Mouse (Mus musculus) hindbrain, postnatal 0 days (tissue): ENCODE measurements around the gene Txndc9. TPM values are rescaled to one million over a fixed set of nuclear protein-coding genes. Genes with fewer than 3 reads are reported as not detected.

ENCODE experiments used
- ATAC-seq: fragments of 200-750 bp; cut with Nextera tagmentation; 2 replicates; pipeline ENCODE4 v1.8.0; 2017; ENCODE audit warnings: mild to moderate bottlenecking, moderate TSS enrichment, moderate library complexity
- DNase-seq: peaks from one replicate; pipeline ENCODE4 v3.0.0-alpha.2; 2015; ENCODE audit warnings: low spot score
- H3K27ac ChIP-seq: fragments of 300-500 bp; sonication (generic); 2 replicates; pipeline ENCODE4 v1.5.1; 2014; ENCODE audit warnings: mild to moderate bottlenecking
- H3K27me3 ChIP-seq: fragments of 300-500 bp; sonication (generic); 2 replicates; pipeline ENCODE4 v1.6.1; 2014; ENCODE audit warnings: low read length, mixed read lengths; ENCODE audit not compliant: insufficient read depth
- H3K36me3 ChIP-seq: fragments of 300-500 bp; sonication (generic); 2 replicates; pipeline ENCODE4 v1.6.1; 2014; ENCODE audit warnings: low read length, mixed read lengths; ENCODE audit not compliant: insufficient read depth
- H3K4me1 ChIP-seq: fragments of 300-500 bp; sonication (generic); 2 replicates; pipeline ENCODE4 v1.6.1; 2014; ENCODE audit warnings: antibody characterized with exemption, low read length, mixed read lengths; ENCODE audit not compliant: insufficient read depth
- H3K4me2 ChIP-seq: fragments of 300-500 bp; sonication (generic); 2 replicates; pipeline ENCODE4 v1.6.1; 2014; ENCODE audit warnings: low read depth, mild to moderate bottlenecking, low read length, moderate library complexity, mixed read lengths
- H3K4me3 ChIP-seq: fragments of 300-500 bp; sonication (generic); 2 replicates; pipeline ENCODE4 v1.5.1; 2014; ENCODE audit warnings: low read length
- H3K9ac ChIP-seq: fragments of 300-500 bp; sonication (generic); replicated peaks from 2 replicates; pipeline ENCODE4 v1.6.1; 2014; ENCODE audit warnings: mild to moderate bottlenecking, low read length, moderate library complexity, mixed read lengths
- H3K9me3 ChIP-seq: fragments of 300-500 bp; sonication (generic); 2 replicates; pipeline ENCODE4 v1.6.1; 2016; ENCODE audit warnings: low read length, mixed read lengths
- CTCF ChIP-seq: IDR thresholded peaks from 2 replicates; pipeline ENCODE4 v1.5.1; 2016; ENCODE audit warnings: antibody characterized with exemption, control low read depth, low read depth
- WGBS: fragments of 180-500 bp; shearing (Covaris S2); extraction: QIAGEN DNeasy Blood & Tissue Kit; methylation state at CpG from one replicate; pipeline ENCODE4 v1.1.7; 2014; 5-methylcytosine and 5-hydroxymethylcytosine counted together
- polyA plus RNA-seq: library from polyadenylated mRNA; unstranded; fragments of >200 nt; fragmentation: Nextera tagmentation; extraction: Ambion mirVana; gene quantifications from 2 replicates; pipeline ENCODE4 v1.2.1, GENCODE M21; 2015
- total RNA-seq: library from RNA; depleted of rRNA; stranded (reverse); fragments of >200 nt; gene quantifications from 2 replicates; pipeline ENCODE4 v1.2.3, GENCODE M21; 2014; rRNA removed

The Txndc9 gene
- total and polyA plus RNA-seq, 2 experiments from 2014 or later: 22.9 to 114 TPM

- WGBS: 89% methylated on average over 2 of the region's 2 CpGs
- TF ChIP-seq CTCF: no peak
Measured at GRCm38 (mm10) chr1:37958516-37958915, 39.2 kb downstream of the Txndc9 start.

DNA sequence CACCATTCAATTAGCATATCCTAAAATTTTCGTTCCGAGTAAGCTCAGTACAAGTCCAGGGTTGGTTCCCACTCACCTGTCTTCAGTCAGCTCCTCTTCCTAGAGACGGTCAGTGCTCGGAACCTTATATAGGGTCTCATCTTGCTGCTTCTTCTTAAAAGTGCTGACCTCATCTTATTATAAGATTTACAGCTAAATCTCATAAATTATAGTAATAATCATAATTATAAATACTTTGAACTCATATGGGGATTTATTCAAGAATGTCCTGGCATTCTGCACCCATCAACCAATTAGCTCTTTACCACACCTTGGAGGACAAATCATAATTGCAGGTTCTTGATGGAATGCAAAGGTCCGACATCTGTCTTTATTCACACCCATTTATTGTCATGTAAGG, 40.0 kb downstream of the Txndc9 start, which contains the start of gene Lyg1:
Lyg1 (minus strand) TSS at position 101 of the 400 bp plus-strand sequence.
- DNase-seq (no peak), ATAC-seq (no peak)
- no peak within 1 kb of the TSS for H3K4me3 ChIP-seq
- H3K27ac ChIP-seq: no peak within 1 kb of the TSS
- H3K9me3 ChIP-seq: no peaks in the 10 kb centered on the region
- no peaks in the 10 kb centered on the region for H3K4me1 ChIP-seq
- H3K9ac ChIP-seq: no peak within 1 kb of the TSS
- no peak within 1 kb of the TSS for H3K4me2 ChIP-seq
- no peak for TF ChIP-seq CTCF
- no peaks in the 10 kb centered on the region for H3K36me3 ChIP-seq
- WGBS: 87% methylated on average over 5 of the region's 5 CpGs
- no peaks in the 10 kb centered on the region for H3K27me3 ChIP-seq

More at GRCm38 (mm10) chr1:37958516-37958915, 39.2 kb downstream of the Txndc9 start:
- H3K27me3 ChIP-seq: no peaks in the 10 kb centered on the region
- no peak overlapping the region for H3K9ac ChIP-seq
- no peak overlapping the region for H3K4me2 ChIP-seq
- no peaks in the 10 kb centered on the region for H3K4me1 ChIP-seq
- ATAC-seq (no peak), DNase-seq (no peak)
- H3K9me3 ChIP-seq: no peaks in the 10 kb centered on the region
- no peak overlapping the region for H3K27ac ChIP-seq
- no peaks in the 10 kb centered on the region for H3K36me3 ChIP-seq
- H3K4me3 ChIP-seq: no peak overlapping the region

DNA sequence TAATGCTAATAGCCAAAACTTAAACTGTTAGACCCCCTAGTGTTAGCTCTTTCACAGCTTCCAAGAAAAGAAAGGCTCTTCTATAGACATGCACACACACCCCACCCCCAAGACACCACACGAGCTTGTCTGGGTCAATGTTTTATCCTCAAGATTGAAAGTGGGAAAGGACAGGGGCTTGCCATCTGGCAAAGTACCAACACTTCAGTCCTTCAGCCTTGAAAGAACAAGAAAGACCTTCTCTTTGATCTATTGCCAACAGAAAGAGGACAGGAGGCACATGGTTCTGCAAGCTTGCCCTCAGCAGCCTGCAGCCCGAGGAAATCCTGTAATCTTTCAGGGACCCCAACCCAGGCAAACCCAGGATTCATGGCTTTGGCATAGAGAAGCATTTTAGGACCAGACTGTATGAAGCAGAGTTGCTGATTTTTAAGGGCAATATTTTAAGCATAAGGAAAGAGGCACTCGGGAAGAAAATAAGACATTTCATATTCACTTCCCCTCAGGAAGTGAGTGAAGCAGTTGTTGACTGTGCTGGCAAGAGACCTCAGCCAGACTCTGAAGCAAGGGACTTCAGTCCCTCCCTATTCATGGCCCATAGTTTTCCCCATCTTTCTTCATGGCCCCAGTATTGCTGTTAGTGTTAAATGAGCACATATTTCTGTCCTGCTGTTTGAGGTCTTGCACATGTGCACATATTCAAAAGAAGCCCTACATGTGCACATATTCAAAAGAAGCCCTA, 40.8 kb downstream of the Txndc9 start:
- Histone ChIP-seq H3K27ac (no peak overlapping the region), H3K4me2 (no peak overlapping the region), H3K4me1 (no peaks in the 10 kb centered on the region), H3K9ac (no peak overlapping the region), H3K9me3 (no peaks in the 10 kb centered on the region), H3K27me3 (no peaks in the 10 kb centered on the region), H3K36me3 (no peaks in the 10 kb centered on the region), H3K4me3 (no peak overlapping the region)
- 21% methylated on average over 3 of the region's 3 CpGs for WGBS
- DNase-seq (peak; percentile 76), ATAC-seq (peak; percentile 82)
- no peak for TF ChIP-seq CTCF

- WGBS: 90% methylated on average over 2 of the region's 2 CpGs
- no peak for ATAC-seq
Measured at GRCm38 (mm10) chr1:37955251-37955650, 42.4 kb downstream of the Txndc9 start.

DNA sequence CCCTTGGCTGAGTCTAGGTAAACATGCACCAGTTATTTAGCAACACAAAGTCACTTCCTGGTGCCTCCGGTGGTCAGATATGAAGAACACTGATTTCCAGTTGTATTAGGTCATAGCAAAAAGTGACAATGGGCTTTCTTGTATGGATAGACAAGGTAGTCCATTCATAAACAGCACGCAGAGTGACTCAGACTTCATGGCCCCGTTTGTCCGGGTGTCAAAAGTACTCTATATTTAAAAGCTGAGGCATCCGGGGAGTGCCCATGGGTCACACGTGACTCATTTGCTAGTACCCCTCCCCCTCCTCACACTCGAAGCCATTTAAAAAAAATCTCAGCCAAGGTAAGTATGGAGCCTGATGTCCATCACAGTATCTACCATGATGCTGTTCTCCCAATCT, 42.9 kb downstream of the Txndc9 start:
- Histone ChIP-seq H3K9me3 (no peaks in the 10 kb centered on the region), H3K27ac (no peak overlapping the region), H3K4me1 (no peaks in the 10 kb centered on the region), H3K27me3 (no peaks in the 10 kb centered on the region), H3K4me3 (no peak overlapping the region), H3K4me2 (no peak overlapping the region), H3K36me3 (no peaks in the 10 kb centered on the region), H3K9ac (no peak overlapping the region)
- DNase-seq (no peak), ATAC-seq (no peak)
- 84% methylated on average over 7 of the region's 7 CpGs for WGBS
- TF ChIP-seq CTCF: no peak

More at GRCm38 (mm10) chr1:37955251-37955650, 42.4 kb downstream of the Txndc9 start:
- H3K4me2 ChIP-seq: no peak overlapping the region
- no peaks in the 10 kb centered on the region for H3K27me3 ChIP-seq
- H3K4me3 ChIP-seq: no peak overlapping the region
- H3K27ac ChIP-seq: no peak overlapping the region
- no peaks in the 10 kb centered on the region for H3K4me1 ChIP-seq
- DNase-seq: no peak
- TF ChIP-seq CTCF: no peak
- no peaks in the 10 kb centered on the region for H3K36me3 ChIP-seq
- no peaks in the 10 kb centered on the region for H3K9me3 ChIP-seq
- H3K9ac ChIP-seq: no peak overlapping the region

GRCm38 (mm10) chr1:37948906-37949305, 48.8 kb downstream of the Txndc9 start:
- H3K4me3 ChIP-seq: no peak overlapping the region
- no peak overlapping the region for H3K27ac ChIP-seq
- H3K4me2 ChIP-seq: no peak overlapping the region
- H3K9me3 ChIP-seq: no peaks in the 10 kb centered on the region
- TF ChIP-seq CTCF: no peak
- ATAC-seq (no peak), DNase-seq (no peak)
- no peaks in the 10 kb centered on the region for H3K36me3 ChIP-seq
- no peak overlapping the region for H3K9ac ChIP-seq
- 64% methylated on average over 2 of the region's 2 CpGs for WGBS
- H3K4me1 ChIP-seq: no peaks in the 10 kb centered on the region
- no peaks in the 10 kb centered on the region for H3K27me3 ChIP-seq

Other genes with a start within 250 kb of the Txndc9 start
- gene Tsga10, start 131.5 kb downstream of the Txndc9 start, total RNA-seq: 6.6 and 7.0 TPM in 2 replicates
- 8.1 and 8.2 TPM in 2 replicates for gene Tsga10, start 131.5 kb downstream of the Txndc9 start, polyA plus RNA-seq
- gene Lipt1, start 126.2 kb downstream of the Txndc9 start, total RNA-seq: 9.4 and 14.2 TPM in 2 replicates
- 6.4 and 7.0 TPM in 2 replicates for gene Lipt1, start 126.2 kb downstream of the Txndc9 start, polyA plus RNA-seq
- 4.1 and 8.3 TPM in 2 replicates for gene Mitd1, start 107.5 kb downstream of the Txndc9 start, total RNA-seq
- gene Mitd1, start 107.5 kb downstream of the Txndc9 start, polyA plus RNA-seq: 8.2 and 10.1 TPM in 2 replicates
- gene Mrpl30, start 107.4 kb downstream of the Txndc9 start, total RNA-seq: 45.2 and 50.5 TPM in 2 replicates
- 291 and 298 TPM in 2 replicates for gene Mrpl30, start 107.4 kb downstream of the Txndc9 start, polyA plus RNA-seq
- gene Lyg2, start 81.4 kb downstream of the Txndc9 start, total RNA-seq: not detected in 2 replicates
- gene Lyg2, start 81.4 kb downstream of the Txndc9 start, polyA plus RNA-seq: not detected in 2 replicates
- not detected in 2 replicates for gene Lyg1, start 40.1 kb downstream of the Txndc9 start, total RNA-seq
- not detected in 2 replicates for gene Lyg1, start 40.1 kb downstream of the Txndc9 start, polyA plus RNA-seq
- gene Eif5b, start 117 bp upstream of the Txndc9 start, total RNA-seq: 16.2 and 20.7 TPM in 2 replicates
- 18.2 and 21.2 TPM in 2 replicates for gene Eif5b, start 117 bp upstream of the Txndc9 start, polyA plus RNA-seq
- gene Rev1, start 131.9 kb upstream of the Txndc9 start, total RNA-seq: 21.7 and 26.1 TPM in 2 replicates
- gene Rev1, start 131.9 kb upstream of the Txndc9 start, polyA plus RNA-seq: 25.1 and 29.9 TPM in 2 replicates